Mouse (Mus musculus) megakaryocyte progenitor cell, adult 5-6 weeks (primary cell): ENCODE measurements around the gene Epha8. TPM values are rescaled to one million over a fixed set of nuclear protein-coding genes. Genes with fewer than 3 reads are reported as not detected.

ENCODE experiments used
- ATAC-seq: replicated peaks from 2 replicates; pipeline ENCODE4 v1.8.0; 2016; ENCODE audit warnings: mild to moderate bottlenecking, moderate TSS enrichment, inconsistent platforms; ENCODE audit not compliant: poor library complexity
- total RNA-seq, 2 experiments: library from RNA; stranded (forward) in 1 of 2; stranded (reverse) in 1 of 2; fragments of 157-497, 149-512 nt in 1 of 2; fragments of 200-1000 nt in 1 of 2; gene quantifications; 2 replicates each; pipeline versions ENCODE4 v1.2.3 to v1.2.4; 2015 to 2017

The Epha8 gene
- total RNA-seq (2015) (not detected in 2 replicates), total RNA-seq (2017) (not detected in 2 replicates)

GRCm38 (mm10) chr4:136956751-136957446 lies at the start of gene Epha8:
Gene Epha8, minus strand, starts transcription at chr4:136956816.
- ATAC-seq: no peak

GRCm38 (mm10) chr4:137001825-137002224 lies 45.2 kb upstream of the Epha8 start:
- no peak for ATAC-seq

- ATAC-seq: no peak
Measured at GRCm38 (mm10) chr4:137001020-137001419, 44.4 kb upstream of the Epha8 start.

- ATAC-seq: no peak
Measured at GRCm38 (mm10) chr4:136998371-136998770, 41.8 kb upstream of the Epha8 start.

- no peak for ATAC-seq
Measured at GRCm38 (mm10) chr4:136997723-136998345, 41.2 kb upstream of the Epha8 start.

- no peak for ATAC-seq
Measured at GRCm38 (mm10) chr4:136996933-136997332, 40.3 kb upstream of the Epha8 start.

- no peak for ATAC-seq
Measured at GRCm38 (mm10) chr4:136995361-136995760, 38.7 kb upstream of the Epha8 start.

GRCm38 (mm10) chr4:136981993-136982695 lies 25.5 kb upstream of the Epha8 start:
- ATAC-seq: no peak

- peak; percentile 53 for ATAC-seq
Measured at GRCm38 (mm10) chr4:136981347-136981746, 24.7 kb upstream of the Epha8 start.

- no peak for ATAC-seq
Measured at GRCm38 (mm10) chr4:136980921-136981320, 24.3 kb upstream of the Epha8 start.

- ATAC-seq: no peak
Measured at GRCm38 (mm10) chr4:136977244-136977643, 20.6 kb upstream of the Epha8 start.

- ATAC-seq: peak; percentile 70
Measured at GRCm38 (mm10) chr4:136970939-136971338, 14.3 kb upstream of the Epha8 start.

- ATAC-seq: no peak
Measured at GRCm38 (mm10) chr4:136969503-136970276, 13.1 kb upstream of the Epha8 start.

GRCm38 (mm10) chr4:136969096-136969495 lies 12.5 kb upstream of the Epha8 start:
- ATAC-seq: no peak

- ATAC-seq: no peak
Measured at GRCm38 (mm10) chr4:136967511-136967910, 10.9 kb upstream of the Epha8 start.

- ATAC-seq: no peak
Measured at GRCm38 (mm10) chr4:136966493-136967390, 10.1 kb upstream of the Epha8 start.

- ATAC-seq: no peak
Measured at GRCm38 (mm10) chr4:136964990-136965421, 8.4 kb upstream of the Epha8 start.

- ATAC-seq: no peak
Measured at GRCm38 (mm10) chr4:136962447-136962846, 5.8 kb upstream of the Epha8 start.

GRCm38 (mm10) chr4:136961642-136962285 lies 5.1 kb upstream of the Epha8 start:
- ATAC-seq: no peak

GRCm38 (mm10) chr4:136960581-136960980 lies 4.0 kb upstream of the Epha8 start:
- no peak for ATAC-seq
